Mouse (Mus musculus) neutrophil, adult 83 days (primary cell): Measurements from ENCODE around the gene Usf2. TPM values are rescaled to one million over a fixed set of nuclear protein-coding genes. Genes with fewer than 3 reads are reported as not detected.

ENCODE experiments used
- total RNA-seq, 2 experiments: library from RNA; stranded (reverse); gene quantifications; one replicate each; pipeline ENCODE4 v1.2.4; 2023

The Usf2 gene
- total RNA-seq, result 100 to 1,000 TPM; 119 to 124 TPM

DNA sequence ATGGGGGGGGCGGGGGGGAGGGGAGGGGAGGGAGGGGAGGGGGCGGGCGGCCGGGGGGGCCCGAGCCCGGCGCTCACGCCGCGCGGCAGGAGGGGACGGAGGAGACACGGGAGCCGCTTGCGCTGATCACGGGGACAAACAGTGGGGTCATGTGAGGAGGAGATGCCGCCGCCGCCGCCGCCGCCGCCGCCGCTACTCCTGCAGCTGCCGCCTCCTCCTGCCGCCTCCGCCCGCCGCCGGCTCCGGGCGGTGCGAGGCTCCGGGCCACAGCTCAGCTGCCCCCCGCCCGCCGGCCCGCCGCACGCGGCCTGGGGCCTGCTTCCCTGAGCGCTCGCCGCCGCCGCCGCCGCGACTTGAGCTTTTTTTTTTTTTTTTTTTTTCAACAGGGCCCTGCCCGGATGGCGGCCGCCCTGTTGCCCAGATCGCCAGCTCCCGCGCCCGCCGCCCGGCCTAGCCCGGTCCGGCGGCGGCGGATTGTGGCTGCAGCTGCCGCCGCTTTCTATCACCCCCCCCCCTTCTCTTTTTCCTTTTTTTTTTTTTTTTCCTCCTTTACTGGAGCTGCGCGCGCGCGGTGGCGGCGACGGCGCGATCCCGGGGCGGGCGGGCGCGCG, at the start of gene Usf2:
TSS of gene Usf2 (minus strand) at position 48 of the 611 bp plus-strand sequence.

DNA sequence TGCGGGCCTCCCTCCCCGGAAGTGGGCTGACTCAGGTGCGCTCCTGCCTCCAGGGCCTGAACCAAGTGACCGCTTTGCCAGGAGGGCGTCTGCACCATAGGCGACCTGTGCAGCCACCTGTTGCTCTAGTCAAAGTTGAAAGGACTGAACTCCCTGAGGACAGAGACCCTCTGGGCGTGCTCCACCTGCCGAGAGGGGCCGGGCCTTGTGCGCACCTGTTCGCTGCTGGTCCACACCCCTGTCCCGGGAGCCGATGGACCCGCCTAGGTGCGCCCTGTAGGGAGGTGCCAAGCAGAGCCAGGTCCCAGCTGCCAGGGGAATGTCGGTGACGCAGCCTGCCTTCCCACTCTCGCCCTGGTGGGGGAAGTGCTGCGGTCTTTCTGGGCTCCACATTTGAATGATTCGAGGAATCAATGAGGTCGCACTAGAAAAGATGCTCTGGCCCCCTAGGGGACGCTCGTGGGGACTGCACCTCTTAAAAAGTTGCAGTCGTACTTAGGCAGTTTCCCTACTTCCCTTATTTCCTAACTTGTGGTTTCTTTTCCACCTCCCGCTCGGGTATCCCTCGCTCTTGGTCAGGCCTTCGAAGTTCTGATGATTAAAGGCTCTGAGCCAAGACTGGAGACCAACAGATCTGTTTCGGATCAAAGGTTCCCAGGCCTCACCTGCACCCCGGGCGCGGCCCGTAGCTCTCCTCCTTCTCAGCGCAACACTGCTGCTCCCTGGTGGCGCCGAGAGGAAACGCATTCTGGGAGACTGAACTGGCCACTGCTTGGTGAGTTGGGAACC, 17.1 kb upstream of the Usf2 start, which contains the start of gene Fam187b:
TSS of gene Fam187b (plus strand) at position 290 of the 789 bp plus-strand sequence.

DNA sequence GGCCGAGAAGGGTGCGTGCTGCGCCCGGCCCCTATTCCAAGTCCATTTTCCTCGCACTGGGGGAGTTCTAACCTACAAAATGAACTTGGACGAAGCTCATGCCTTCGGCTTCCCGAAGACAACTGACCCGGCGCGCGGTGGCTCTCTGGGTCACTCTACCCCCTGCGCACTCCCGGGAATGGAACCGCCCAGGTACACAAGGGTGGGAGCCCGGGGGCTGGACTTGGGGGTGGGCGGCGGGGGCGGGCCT, 16.6 kb upstream of the Usf2 start, which contains the start of gene Lsr:
TSS of gene Lsr (minus strand) at position 214 of the 250 bp plus-strand sequence.

DNA sequence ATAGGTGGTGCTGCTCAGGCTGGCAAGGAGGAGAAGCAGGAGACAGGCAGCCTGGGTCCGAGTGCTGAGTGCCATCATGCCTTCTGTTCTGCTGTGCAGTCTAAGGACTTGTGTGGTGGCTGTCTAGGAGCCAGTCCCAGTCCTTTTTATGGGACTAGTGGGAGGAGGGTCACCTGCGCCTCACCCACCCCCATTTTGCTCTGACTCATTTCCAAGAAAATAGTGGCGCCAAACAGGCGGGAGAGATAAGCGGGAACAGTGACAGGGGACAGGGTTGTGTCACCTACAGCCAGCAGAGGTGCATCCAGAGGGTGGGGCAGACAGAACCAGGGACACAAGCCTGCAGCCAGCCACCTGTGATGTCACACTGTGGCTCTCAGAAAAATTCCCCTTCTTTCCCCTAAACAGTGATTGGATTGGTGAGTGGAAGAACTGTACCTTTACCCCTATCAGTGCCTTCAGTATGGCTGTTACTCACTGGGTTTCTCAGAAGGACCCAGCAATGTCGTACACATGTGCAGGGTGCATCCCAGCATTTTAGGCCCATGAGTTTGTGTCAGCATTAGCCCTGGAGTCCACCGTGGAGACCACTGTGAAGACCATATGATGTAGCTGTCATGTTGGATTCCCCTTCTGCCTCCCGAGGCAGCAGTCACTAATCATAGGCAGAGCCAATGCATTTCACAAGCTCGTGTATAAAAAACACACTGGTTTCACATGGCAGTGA, 12.5 kb downstream of the Usf2 start, which contains the start of gene Hamp:
TSS of gene Hamp (minus strand) at position 124 of the 727 bp plus-strand sequence.

DNA sequence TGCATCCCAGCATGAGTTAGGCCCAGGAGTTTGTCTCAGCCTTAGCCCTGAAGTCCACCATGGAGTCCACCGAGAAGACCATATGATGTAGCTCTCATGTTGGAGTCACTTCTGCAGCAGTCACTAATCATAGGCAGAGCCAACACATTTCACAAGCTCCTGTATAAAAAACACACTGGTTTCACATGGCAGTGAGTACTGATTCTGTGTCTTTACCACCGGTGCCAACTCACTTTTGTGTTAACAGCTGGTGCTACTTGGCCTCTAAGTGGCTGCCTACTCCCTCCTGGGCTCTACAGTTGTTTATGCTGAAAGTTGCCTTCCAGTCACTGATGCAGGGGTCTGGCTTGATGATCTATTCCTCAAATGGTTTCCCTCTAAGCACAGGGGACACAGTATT, 32.0 kb downstream of the Usf2 start, which contains the start of gene Hamp2:
TSS of gene Hamp2 (minus strand) at position 101 of the 400 bp plus-strand sequence.

DNA sequence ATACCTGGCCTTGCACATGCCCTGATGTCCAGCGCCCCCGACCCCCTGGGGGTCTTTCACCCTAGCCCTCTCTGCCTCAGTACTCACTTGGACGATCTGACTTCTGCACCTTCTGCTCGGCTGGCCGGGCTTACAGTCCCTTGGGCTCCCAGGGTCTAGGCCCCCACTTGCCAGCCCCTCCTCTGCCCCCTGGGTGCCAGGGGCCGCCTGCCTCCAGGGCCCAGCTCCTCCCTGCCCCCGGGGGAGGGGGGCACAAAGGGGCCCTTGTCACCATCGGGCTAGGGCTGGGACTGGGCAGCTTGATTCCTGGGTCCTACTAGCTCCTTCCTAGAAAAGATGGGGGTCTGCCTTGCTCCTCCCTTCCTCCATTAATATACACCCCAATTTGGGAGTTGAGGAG, 41.9 kb downstream of the Usf2 start, which contains the start of gene Mag:
TSS of gene Mag (minus strand) at position 142 of the 400 bp plus-strand sequence.

Other genes with a start within 250 kb of the Usf2 start
- gene Atp4a, start 244.6 kb downstream of the Usf2 start, total RNA-seq, result under 1 TPM in 1 of 2 experiments, not detected in 1; 0.99 TPM
- gene Tmem147, start 227.3 kb downstream of the Usf2 start, total RNA-seq, result 10 to 100 TPM; 35.2 to 35.7 TPM
- gene Gapdhs, start 213.1 kb downstream of the Usf2 start, total RNA-seq, result not detected
- 1 to 10 TPM; 1.3 to 2.7 TPM for gene Sbsn, start 205.3 kb downstream of the Usf2 start, total RNA-seq
- 1 to 10 TPM; 2.8 to 4.5 TPM for gene Dmkn, start 193.0 kb downstream of the Usf2 start, total RNA-seq
- not detected for gene Krtdap, start 168.9 kb downstream of the Usf2 start, total RNA-seq
- gene Ffar2, start 133.0 kb downstream of the Usf2 start, total RNA-seq, result 10 to 100 TPM; 41.2 to 51.1 TPM
- gene Ffar3, start 100.6 kb downstream of the Usf2 start, total RNA-seq, result not detected
- gene Ffar1, start 95.2 kb downstream of the Usf2 start, total RNA-seq, result not detected
- gene Cd22, start 76.5 kb downstream of the Usf2 start, total RNA-seq, result 1 to 10 TPM; 2.2 to 3.4 TPM
- gene Mag, start 41.9 kb downstream of the Usf2 start, total RNA-seq, result 1 to 10 TPM; 1.3 to 1.6 TPM
- not detected for gene Hamp2, start 32.1 kb downstream of the Usf2 start, total RNA-seq
- gene Hamp, start 12.8 kb downstream of the Usf2 start, total RNA-seq, result not detected
- 1 to 10 TPM; 2.5 to 3.2 TPM for gene Lsr, start 16.7 kb upstream of the Usf2 start, total RNA-seq
- gene Fam187b, start 17.0 kb upstream of the Usf2 start, total RNA-seq, result under 1 TPM; 0.46 to 0.72 TPM
- gene Fxyd5, start 85.7 kb upstream of the Usf2 start, total RNA-seq, result 100 to 1,000 TPM; 644 to 721 TPM
- not detected for gene Fxyd7, start 94.7 kb upstream of the Usf2 start, total RNA-seq
- gene Fxyd1, start 100.4 kb upstream of the Usf2 start, total RNA-seq, result not detected
- gene Lgi4, start 102.5 kb upstream of the Usf2 start, total RNA-seq, result not detected
- not detected for gene Fxyd3, start 119.9 kb upstream of the Usf2 start, total RNA-seq
- gene Hpn, start 158.5 kb upstream of the Usf2 start, total RNA-seq, result 1 to 10 TPM; 2.6 to 3.3 TPM
- gene Scn1b, start 170.2 kb upstream of the Usf2 start, total RNA-seq, result 1 to 10 TPM; 4.1 to 5.5 TPM
- 100 to 1,000 TPM in 1 of 2 experiments, 10 to 100 TPM in 1; 91.2 to 105 TPM for gene Gramd1a, start 199.1 kb upstream of the Usf2 start, total RNA-seq